Mouse (Mus musculus): ENCODE measurements around the gene Setd3.

Setd3 gene

DNA sequence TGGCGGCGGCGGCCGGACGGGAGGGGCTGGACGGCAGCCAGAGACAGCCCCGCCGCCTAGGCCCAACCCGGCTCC, at the start of gene Setd3:
TSS of gene Setd3 (minus strand) at position 69 of the 75 bp plus-strand sequence.
- DNase-seq = no peak

DNA sequence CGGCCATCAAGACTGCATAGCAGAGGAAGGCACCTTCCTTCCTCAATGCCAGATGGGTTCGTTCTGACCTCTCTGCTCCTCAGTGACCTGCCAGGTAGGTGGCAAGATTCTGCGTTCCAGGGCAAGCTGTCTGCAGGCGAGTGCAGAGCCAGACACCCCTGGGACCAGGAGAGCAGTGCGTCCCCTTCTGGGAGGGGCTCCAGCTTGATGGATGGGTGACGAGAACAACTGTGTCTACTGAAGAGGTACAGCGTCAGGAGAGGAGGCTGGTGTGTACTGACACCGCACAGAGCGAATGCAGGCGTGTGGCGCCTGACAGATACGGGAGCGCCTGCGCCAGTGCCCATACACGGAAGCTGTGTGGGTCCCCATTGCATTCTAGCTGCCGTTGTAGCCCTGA, 48.4 kb upstream of the Setd3 start:
- no peak for DNase-seq

DNA sequence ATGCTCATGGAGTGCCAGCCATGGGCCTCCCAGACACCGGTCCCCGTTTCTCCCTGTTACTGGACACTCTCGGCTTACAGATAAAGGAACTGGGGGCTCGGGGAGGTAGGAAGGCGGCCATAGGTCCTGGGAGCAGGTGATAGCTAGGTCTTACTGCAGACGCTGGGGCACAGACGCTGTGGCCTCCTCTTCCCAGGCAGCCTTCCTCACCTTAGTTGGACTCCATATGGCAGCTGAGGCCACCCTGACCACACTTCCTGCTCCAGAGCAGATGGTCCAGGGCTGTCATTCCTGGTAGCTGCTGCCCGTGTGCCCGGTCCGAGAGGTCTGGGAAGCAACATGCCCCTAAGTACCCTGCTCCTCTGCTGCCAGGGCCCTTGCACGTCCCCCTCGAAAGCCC, 47.8 kb upstream of the Setd3 start:
- DNase-seq = no peak

DNA sequence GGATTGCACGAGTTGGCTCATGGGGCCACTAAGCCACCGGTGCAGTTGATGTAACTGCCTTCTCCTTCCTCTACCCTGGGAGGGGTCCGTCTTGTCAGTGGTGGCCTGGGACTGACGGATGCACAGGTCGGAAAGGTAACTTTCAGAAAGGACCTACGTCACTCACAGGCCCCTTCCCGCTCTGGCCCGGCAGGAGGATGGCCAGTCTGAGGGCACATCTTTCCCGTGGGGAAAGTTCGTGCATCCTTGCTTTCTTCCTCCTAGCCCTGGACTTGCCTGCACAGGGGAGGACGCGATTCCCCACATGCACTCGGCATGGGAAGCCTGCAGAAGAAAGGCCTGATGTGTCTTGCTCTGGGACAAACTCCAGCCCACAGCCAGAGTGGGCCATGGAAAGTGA, 47.1 kb upstream of the Setd3 start:
- DNase-seq = no peak

DNA sequence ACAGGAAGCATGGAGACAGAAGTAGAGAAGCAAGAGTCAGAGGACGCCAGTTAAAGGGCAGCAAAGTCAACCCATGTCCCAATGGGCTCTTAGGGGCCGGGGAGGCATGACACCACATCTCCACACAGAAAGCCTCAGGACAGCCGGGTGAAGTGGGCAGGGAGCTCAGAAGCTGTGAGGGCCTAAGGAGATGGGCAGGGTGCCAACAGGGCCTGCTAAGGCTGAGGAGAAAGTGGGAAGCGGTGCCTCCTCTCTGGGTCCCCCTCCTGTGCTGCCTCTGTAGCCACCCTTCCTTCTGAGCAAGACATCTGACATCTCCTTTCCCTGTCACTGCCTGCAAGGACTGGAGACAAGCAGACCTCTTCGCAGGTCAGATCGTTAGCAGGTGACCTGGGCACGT, 46.7 kb upstream of the Setd3 start:
- no peak for DNase-seq

DNA sequence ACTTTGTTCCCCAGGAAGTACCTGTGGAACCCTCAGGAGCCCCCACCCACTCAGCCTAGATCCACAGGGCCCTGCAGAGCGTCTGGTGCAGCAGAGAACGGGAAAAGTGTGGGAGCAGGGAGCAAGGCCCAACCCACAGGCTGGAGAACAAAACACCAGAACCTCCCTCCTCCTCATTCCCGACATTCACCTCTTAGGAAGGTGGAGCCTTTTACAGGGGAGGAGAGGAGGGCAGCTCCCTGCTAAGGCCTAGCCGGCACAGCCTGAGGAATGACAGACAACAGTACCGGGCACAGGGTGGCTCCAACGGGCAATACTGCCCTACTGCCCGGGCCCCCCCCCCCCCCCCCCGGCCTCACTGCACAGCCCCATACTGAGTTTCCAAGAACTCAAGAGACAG, 44.2 kb upstream of the Setd3 start:
- DNase-seq = no peak

DNA sequence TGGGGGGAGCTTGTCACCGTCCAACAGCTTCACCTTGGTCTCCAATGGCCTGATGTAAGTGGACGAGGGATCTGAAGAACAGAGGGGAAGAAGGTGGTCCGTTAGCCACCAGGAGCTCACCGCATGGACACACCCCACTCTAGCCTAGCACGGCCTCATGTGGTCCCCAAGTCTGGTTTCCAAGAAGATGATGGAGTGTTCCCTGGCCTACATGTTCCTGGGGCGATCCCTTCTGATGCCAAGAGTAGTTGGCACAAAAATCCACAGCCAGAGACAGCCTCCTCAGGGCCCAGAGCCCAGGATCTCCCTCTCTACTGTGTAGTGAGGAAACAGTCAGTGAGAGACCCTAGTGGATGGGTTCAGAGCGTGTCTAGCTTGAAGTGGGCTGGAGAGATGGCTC, 42.6 kb upstream of the Setd3 start:
- DNase-seq = no peak

DNA sequence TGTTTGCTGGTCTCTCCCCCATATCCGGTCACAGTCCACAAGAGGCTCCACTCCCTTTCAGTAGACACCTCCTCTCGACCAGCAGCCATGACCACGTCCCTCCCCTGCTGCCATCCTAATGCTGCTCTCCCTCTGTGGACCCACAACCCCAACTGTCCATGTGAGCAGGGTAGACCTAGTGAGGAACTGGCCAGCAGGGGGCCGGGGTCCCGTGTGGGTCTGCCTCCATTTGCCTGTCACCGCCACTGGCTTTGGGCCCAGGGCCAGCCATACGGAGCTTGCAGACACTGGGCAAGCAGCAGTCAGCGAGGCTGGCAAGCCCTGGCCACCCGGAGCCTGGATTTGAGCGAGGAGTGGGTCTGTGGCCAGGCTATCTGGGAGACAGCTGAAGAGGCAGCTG, 42.1 kb upstream of the Setd3 start:
- no peak for DNase-seq

DNA sequence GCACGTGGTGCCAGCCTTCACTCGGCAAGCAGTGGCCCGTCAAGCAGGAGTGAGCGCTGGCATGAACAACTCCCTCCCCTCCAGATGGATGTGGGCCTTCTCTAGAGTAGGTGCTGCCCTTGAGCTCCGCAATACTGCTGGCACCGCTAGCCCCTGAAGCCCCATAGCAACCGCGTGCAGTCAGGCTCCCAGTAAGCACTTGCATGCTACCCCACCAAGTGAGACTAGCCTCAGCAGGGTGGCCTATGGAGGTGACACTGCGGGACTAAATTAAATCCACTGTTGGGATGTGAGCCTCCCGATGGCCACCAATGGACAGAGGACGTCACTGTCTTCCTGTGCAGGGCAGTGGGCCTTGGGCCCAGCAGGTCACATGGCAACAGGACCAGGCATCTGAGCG, 41.5 kb upstream of the Setd3 start:
- no peak for DNase-seq

DNA sequence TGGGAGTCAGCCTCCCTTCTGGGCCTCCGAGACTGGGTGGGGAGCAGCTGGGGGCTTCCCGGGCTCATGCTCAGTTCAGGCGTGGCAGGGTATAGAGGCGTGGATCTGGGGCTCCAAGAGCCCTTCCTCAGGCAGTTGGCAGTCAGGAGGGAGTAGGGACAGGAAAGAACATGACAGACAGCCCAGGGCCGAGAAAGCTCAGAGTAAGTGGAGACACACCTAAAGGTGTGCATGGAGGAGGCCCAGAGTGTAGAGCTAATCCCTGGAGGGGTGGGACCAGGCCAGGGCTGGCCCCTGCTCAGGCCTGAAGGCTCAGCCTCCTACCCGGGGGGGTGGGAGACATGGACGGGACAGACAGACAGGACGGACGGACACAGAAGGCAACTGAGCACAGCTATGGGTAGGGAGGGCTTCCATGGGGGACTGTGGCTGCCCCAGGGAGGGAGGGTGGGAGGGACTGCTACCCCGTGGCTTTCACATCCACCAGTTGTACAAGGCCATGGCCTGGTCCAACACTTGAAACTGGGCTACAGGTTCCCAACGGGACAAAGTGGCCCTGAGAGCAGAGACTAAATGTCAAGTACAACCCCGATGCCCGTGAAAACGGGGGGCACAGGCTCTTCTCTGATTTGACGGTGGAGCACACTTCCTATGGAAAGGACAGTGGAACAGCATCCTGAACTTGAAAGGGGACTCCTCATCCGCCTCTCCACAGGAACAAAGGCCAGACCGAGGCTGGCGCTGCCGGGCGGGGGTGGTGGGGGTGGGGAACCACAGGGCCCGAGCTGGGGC, 40.9 kb upstream of the Setd3 start:
- no peak for DNase-seq

DNA sequence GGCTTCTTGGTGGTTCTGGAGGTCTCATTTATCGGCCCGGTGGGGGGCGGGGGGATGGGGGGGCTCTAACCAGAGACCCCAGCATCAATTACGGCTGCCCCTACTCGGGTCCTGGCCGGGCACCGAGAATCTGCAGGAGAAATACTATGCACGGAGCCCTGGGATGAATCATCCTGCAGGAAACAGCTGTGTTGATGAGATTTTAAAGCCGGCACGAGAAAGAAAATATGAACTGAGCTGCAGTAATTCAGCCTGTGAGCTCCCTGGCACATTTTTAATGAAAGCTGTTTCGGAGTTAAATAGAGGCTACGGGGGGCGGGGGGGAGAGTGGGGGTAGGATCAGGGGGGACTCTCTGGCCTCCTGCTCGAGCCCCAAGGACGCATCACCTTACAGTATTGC, 40.0 kb upstream of the Setd3 start:
- DNase-seq = no peak

DNA sequence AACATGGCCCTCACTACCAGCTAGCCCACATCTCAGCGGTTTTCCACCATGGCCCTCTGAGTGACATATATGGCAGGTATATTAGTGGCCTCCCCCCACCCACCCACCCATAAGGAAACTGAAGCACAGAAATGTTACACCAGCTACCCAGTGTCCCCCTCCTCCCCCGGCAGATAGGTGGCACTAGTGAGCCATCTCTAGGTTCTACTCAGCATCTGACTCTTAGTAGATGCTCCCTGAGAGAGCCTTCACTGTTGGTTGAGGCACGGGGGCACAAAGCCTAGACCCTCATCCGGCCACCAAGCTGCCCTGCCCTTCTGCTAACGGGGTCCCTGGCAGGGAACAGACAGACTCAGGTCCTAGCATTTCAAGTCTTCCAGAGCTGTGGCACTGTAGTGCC, 38.5 kb upstream of the Setd3 start:
- peak; percentile 48 to 52 for DNase-seq

DNA sequence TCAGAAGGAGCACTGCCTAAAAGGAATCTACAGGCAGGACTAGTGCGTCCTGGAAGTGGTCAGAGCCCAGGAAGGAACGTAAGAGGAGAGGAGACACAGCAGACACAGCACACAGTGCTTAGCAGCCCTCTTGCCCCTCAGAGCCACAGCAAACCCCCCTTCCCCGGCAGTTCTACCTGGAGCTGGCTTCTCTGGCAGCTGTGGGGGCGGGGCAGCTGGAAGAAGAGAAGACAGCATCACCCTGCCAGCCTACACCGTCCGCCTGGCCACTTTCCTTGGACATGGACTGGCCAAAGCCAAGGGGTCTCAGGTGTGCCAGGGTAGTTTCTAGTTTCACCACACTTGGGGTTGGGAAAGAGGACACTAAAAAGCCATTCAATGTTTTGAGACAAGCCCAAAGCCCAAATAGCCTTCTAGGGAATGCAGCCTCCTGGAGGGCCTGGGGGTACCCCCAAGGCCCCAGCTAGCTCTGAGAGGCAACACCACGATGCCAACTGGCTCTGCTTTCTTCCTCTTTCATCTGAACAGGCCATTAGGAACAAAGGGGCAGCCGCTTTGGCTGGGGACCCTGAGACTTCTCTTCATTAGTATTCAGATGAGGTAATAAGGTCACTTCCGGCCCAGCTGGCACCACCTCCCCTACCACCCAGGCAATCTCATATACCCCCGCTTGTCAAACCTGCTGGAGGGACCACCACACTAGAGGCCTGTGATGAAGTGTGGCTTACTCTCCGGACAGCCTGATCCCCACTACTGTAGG, 37.7 kb upstream of the Setd3 start:
- DNase-seq = no peak

DNA sequence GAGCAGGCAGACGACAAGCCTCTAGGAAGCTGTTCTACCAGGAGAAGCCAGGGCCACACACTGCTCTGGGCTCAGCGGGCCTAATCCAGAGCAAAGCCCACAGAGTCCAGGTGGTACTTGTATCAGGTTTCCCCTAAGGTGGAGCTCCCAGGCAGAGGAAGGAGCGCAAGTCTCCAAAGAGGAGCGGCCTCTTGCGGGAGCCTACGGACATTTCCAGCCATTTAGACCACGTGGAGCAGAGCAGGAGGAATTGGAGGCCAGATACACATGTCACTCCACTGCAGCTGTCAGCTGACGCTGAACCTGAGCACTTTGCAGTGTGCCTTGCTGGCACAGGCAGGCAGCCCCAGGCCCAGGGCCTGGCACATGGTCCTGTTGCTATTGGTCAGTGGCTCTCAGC, 36.0 kb upstream of the Setd3 start:
- no peak for DNase-seq

DNA sequence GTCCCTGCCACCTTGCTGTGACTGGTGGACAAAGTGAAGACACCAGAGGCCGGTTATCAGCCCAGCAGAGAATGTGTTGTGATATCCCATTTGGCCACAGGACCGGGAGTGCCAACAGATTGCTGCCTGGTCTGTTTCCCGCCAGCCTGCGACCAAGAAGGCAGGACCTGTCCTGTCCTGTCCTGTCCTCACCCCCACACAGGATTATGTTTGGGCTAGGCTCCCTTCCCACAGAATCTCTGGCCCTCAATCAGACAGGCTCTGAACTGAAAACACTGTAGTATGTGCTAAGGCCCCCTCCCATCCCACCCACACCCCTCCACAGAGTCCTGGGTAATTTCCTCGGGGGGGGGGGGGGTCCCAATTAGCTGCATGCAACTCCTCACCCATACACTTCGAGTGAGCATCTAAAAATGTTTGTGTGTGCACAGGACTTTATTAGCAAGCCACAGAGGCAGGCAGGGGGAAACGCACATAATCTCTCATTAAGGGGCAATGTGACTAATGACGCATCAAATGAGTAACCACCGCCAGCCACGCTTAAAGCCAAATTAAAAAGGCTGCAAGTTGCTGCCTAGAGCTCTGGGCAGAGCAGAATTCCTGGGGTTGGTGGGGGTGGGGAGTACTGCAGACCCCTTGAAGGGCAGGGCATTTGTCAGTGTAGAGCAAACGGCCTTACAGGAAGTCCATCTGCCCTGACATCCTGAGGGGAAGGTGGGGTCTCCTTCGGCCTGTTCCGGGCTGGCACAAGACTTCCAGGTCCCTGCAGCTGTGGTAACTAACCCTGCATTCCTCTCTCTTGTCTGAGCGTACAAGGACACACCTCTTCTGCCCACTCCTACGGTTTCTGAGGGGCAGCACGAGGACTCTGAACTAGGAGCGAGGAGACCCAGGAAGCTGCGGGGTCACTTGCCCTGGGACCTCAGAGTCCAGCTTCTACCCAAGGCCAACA, 34.3 kb upstream of the Setd3 start:
- DNase-seq = no peak

DNA sequence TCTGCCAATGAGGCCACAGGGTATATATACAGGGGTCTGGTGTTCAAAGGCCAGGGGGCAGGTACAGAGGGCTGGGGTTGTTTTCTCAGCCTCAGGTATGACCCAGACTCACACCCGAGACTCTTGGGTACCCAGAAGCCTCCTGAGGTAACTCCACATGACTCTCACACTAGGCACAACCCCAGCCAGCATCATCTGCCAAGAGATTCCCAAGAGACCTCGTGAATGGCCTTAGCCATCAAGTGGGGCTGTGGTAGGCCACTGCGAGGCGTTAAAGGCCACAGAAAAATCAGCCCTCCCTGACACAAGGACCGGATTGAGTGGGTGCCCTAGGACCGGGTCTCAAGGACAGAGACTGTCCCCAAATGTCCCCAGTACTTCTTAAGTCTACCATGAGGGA, 33.4 kb upstream of the Setd3 start:
- no peak for DNase-seq

DNA sequence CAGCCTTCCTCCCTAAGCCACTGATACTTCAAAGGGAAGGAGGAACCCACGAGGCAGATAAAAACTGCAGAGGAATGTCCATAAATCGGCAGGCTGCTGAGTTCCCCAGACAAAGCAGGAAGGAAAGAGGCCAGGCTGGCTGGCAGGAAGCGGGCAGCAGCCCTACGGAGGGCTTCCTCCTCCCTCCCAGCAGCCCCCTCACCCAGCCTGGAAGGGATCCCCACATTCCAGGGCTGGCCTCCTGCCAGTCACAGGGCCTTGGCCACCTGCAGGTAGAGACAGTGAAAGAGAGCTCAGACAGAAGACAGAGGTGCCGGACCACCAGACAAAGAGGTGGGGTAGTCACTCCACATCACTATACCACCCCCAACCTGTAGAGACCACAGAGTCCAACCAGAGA, 33.0 kb upstream of the Setd3 start:
- no peak for DNase-seq

DNA sequence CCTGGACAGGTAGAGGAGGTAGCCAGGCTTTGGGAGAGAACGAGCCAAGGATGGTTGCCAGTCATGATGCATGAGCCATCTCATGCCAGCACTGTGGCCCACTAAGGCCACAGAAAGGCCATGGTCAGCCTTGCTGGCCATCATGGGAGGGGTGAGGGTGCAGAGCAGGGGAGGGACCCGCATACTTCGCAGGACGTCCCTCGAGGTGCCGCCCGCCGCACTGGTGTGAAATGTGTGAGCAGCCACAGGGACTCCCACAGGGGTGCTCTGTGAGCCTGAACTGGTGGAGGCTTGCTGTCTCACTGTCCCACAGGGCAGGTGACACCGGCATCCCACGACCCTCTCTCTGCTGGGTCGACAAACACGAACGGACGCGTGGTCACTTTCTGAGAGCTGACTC, 31.5 kb upstream of the Setd3 start:
- DNase-seq = no peak

DNA sequence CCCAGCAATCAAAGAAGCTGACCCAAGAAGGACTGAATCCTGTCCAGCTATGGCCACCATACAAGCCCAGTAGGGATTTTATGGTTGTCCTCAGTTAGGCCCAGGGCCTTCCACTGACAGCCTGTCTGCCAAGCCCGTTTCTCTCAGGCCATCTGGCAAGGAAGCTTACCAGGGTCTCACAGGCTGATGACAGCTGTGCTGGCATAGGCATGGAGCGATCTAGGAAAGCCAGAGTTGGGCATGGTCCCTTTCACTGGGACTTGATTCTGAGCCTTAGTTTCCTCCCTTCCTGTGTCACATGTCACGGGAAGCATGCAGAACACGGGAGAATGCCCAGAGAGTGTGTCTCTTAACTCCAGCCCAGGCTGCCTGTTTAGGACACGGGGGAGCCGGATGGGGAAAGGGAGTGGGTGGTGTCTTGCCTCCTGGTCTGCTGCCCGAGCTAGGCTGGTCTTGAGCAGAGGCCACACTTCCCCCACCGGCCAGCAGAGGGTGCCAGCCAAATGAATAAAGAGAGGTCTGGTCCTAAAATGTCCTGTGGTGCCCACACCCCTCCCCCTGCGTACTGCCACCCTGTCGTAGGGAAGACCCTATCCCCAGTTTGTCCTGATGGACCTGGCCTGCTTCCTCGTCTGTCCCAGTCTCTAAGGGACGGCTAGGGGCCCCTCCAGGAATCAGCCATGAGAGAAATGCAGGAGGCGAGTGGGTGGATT, 29.8 kb upstream of the Setd3 start:
- DNase-seq = peak; percentile 50 to 56

DNA sequence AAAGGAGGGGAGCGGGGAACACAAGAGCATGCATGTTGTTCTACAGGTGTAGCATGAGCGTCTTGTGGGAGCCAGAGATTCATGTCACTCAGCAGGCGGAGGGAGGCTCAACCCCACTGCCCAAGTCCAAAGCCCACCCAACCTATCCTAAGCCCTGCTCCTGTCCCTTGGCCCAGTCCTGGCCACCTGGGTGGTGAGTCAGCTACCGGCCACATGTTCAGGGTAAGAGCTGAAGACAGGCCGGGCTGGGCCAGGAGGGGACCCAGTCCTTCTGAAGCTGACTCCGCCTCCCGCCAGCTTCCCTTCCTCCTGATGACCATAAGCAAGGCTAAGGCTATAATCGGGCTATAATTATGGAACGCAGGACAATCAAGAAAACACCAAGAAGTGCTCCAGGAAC, 29.1 kb upstream of the Setd3 start:
- no peak for DNase-seq

DNA sequence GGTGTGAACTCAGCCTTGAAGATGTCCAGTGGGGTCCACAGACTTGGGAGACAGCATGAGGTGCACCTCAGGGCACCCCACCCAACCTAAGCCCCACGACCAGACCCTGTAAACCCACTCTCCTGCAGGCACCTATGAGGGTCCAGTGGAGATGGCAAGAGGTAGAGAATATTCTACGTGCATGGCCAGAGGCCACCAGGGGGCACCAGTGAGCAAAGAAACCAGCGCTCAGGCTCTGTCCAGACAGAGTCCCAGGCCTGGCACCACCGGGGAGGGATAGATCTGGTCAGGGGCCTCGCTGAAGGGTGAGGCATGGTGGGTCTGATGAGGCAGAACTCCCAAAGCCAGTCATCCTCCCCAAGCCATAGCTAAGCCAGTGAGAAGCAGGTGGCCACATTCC, 27.5 kb upstream of the Setd3 start:
- DNase-seq = peak; percentile 61 to 68

DNA sequence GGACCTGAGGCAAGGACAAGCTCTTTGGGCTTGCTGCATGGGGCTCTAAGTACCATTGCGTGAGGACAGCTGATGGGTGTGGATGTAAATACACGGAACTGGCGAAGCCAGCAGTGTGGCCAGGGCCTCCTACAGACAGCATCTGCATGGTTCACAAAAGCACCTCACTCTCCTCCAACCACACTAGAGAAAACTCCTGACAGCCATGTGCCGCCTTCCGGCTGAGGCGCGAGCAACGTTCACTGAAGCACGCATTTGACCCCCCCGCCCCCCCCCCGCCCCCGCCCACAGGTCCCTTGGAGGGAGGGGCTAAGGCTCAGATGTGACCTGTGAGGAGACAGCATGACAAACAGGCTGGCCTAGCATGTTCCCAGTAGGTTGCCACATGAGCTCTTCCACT, 25.9 kb upstream of the Setd3 start:
- DNase-seq = no peak

DNA sequence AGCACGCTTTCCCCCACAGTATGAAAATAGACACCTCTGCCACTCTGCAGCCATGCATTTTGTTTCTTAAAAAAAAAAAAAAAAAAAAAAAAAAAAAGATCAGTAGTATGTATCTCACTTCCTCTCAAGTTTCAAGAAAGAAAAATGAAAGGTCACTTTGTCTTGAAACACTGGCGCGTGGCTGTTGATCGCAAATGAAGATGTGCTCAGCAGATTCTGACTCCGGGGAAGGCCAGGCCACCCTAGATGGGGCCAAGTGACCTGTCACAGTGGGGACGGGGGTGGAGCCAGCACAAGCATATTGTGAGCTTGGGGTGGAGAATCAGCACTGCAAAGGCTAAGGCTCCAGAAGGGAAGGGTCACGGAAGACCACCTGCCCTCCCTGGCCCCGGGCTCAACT, 24.8 kb upstream of the Setd3 start:
- DNase-seq = no peak

DNA sequence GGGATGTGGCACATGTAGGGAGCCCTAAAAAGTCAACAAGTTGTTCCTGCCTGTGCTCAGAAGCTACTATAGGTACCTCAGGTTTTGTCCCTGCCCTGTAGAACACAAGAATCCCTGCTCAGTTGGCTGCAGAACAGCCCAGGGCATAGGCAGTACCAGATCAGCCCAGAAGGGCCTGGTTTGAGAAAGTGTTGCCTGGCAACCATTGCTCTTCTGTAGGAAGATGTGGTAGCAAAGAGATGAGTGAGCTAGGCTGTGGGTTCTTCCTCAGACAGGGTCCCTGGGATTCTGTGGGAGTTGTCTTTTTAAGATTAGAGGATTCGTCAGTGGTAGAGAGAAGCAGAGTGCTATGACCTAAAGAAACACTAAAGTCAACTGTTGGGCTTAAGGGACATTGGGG, 21.0 kb upstream of the Setd3 start:
- no peak for DNase-seq

Data from thymus, postnatal 36 days (tissue).